Mouse (Mus musculus) retina, embryonic 14.5 days (tissue): ENCODE results near the gene Dcaf4.

Experiments
- DNase-seq: peaks from one replicate; pipeline ENCODE4 v3.0.0-alpha.2; 2015; ENCODE audit warnings: low spot score

Gene Dcaf4

GRCm38 (mm10) chr12:83520311-83520890 lies at the start of gene Dcaf4:
Gene Dcaf4 (plus strand): TSS chr12:83520466.
- peak; percentile 97 for DNase-seq

GRCm38 (mm10) chr12:83471760-83472159 lies 48.5 kb upstream of the Dcaf4 start:
- no peak for DNase-seq

GRCm38 (mm10) chr12:83473987-83474600 lies 46.2 kb upstream of the Dcaf4 start:
- no peak for DNase-seq

- peak; percentile 46 for DNase-seq
Observed at GRCm38 (mm10) chr12:83475419-83475818, 44.8 kb upstream of the Dcaf4 start.

- no peak for DNase-seq
Observed at GRCm38 (mm10) chr12:83476277-83476676, 44.0 kb upstream of the Dcaf4 start.

GRCm38 (mm10) chr12:83479140-83479539 lies 41.1 kb upstream of the Dcaf4 start:
- no peak for DNase-seq

- no peak for DNase-seq
Observed at GRCm38 (mm10) chr12:83479818-83480401, 40.4 kb upstream of the Dcaf4 start.

GRCm38 (mm10) chr12:83481439-83481838 lies 38.8 kb upstream of the Dcaf4 start:
- DNase-seq: no peak

GRCm38 (mm10) chr12:83483653-83484052 lies 36.6 kb upstream of the Dcaf4 start:
- DNase-seq: no peak

GRCm38 (mm10) chr12:83484855-83485745 lies 35.2 kb upstream of the Dcaf4 start:
- DNase-seq: peak; percentile 67

GRCm38 (mm10) chr12:83485911-83486670 lies 34.2 kb upstream of the Dcaf4 start:
- DNase-seq: peak; percentile 55

GRCm38 (mm10) chr12:83486671-83487461 lies 33.4 kb upstream of the Dcaf4 start:
- DNase-seq: peak; percentile 72

GRCm38 (mm10) chr12:83487476-83487991 lies 32.7 kb upstream of the Dcaf4 start, which contains the start of gene Dpf3:
Gene Dpf3 (minus strand): TSS chr12:83487716.
- DNase-seq: peak; percentile 98

- peak; percentile 54 for DNase-seq
Observed at GRCm38 (mm10) chr12:83488211-83488941, 31.9 kb upstream of the Dcaf4 start.

GRCm38 (mm10) chr12:83489748-83490147 lies 30.5 kb upstream of the Dcaf4 start:
- DNase-seq: no peak

GRCm38 (mm10) chr12:83491609-83492008 lies 28.7 kb upstream of the Dcaf4 start:
- DNase-seq: no peak

- no peak for DNase-seq
Observed at GRCm38 (mm10) chr12:83492808-83493207, 27.5 kb upstream of the Dcaf4 start.

GRCm38 (mm10) chr12:83494196-83494595 lies 26.1 kb upstream of the Dcaf4 start:
- DNase-seq: no peak

- no peak for DNase-seq
Observed at GRCm38 (mm10) chr12:83495248-83495960, 24.9 kb upstream of the Dcaf4 start.
